Mouse (Mus musculus) hindbrain, postnatal 0 days (tissue): ENCODE measurements at regions not wholly inside any gene's neighbourhood (a gene's known extent, or its start where the extent isn't known, plus 50 kb on each side); places are given as distances from the start of the nearest gene placed in this dataset.

Experiments
- ATAC-seq: fragments of 200-750 bp; cut with Nextera tagmentation; 2 replicates; pipeline ENCODE4 v1.8.0; 2017; ENCODE audit warnings: mild to moderate bottlenecking, moderate TSS enrichment, moderate library complexity
- DNase-seq: peaks from one replicate; pipeline ENCODE4 v3.0.0-alpha.2; 2015; ENCODE audit warnings: low spot score
- H3K27ac ChIP-seq: fragments of 300-500 bp; sonication (generic); 2 replicates; pipeline ENCODE4 v1.5.1; 2014; ENCODE audit warnings: mild to moderate bottlenecking
- H3K27me3 ChIP-seq: fragments of 300-500 bp; sonication (generic); 2 replicates; pipeline ENCODE4 v1.6.1; 2014; ENCODE audit warnings: low read length, mixed read lengths; ENCODE audit not compliant: insufficient read depth
- H3K36me3 ChIP-seq: fragments of 300-500 bp; sonication (generic); 2 replicates; pipeline ENCODE4 v1.6.1; 2014; ENCODE audit warnings: low read length, mixed read lengths; ENCODE audit not compliant: insufficient read depth
- H3K4me1 ChIP-seq: fragments of 300-500 bp; sonication (generic); 2 replicates; pipeline ENCODE4 v1.6.1; 2014; ENCODE audit warnings: antibody characterized with exemption, low read length, mixed read lengths; ENCODE audit not compliant: insufficient read depth
- H3K4me2 ChIP-seq: fragments of 300-500 bp; sonication (generic); 2 replicates; pipeline ENCODE4 v1.6.1; 2014; ENCODE audit warnings: low read depth, mild to moderate bottlenecking, low read length, moderate library complexity, mixed read lengths
- H3K4me3 ChIP-seq: fragments of 300-500 bp; sonication (generic); 2 replicates; pipeline ENCODE4 v1.5.1; 2014; ENCODE audit warnings: low read length
- H3K9ac ChIP-seq: fragments of 300-500 bp; sonication (generic); replicated peaks from 2 replicates; pipeline ENCODE4 v1.6.1; 2014; ENCODE audit warnings: mild to moderate bottlenecking, low read length, moderate library complexity, mixed read lengths
- H3K9me3 ChIP-seq: fragments of 300-500 bp; sonication (generic); 2 replicates; pipeline ENCODE4 v1.6.1; 2016; ENCODE audit warnings: low read length, mixed read lengths
- CTCF ChIP-seq: IDR thresholded peaks from 2 replicates; pipeline ENCODE4 v1.5.1; 2016; ENCODE audit warnings: antibody characterized with exemption, control low read depth, low read depth
- WGBS: fragments of 180-500 bp; shearing (Covaris S2); extraction: QIAGEN DNeasy Blood & Tissue Kit; methylation state at CpG from one replicate; pipeline ENCODE4 v1.1.7; 2014; 5-methylcytosine and 5-hydroxymethylcytosine counted together

DNA sequence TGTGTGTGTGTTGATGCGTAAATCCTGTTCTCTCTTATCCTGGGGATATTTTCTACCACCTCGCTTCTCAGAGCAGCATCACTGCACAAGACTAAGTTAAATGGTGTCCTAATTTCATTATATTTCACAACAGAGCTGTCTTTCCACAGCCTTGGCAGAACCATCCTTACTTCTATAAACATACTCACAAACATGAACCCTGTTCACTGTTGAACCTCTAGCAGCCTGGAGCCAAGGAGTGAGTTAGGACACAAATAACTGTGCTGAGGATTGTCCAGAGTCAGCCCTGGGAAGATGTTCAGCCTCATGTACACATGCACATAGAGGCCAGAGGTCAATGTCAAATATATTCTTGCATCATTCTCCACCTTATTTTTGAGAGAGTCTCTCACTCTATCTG is 580.3 kb upstream of the Tbl1xr1 start:
- H3K4me2 ChIP-seq, result no peak overlapping the region
- no peak for DNase-seq
- H3K36me3 ChIP-seq, result no peaks in the 10 kb centered on the region
- 79% methylated on average over 2 of the region's 2 CpGs for WGBS
- H3K27ac ChIP-seq, result no peak overlapping the region
- H3K4me3 ChIP-seq, result no peak overlapping the region
- H3K4me1 ChIP-seq, result no peaks in the 10 kb centered on the region
- TF ChIP-seq CTCF, result no peak
- H3K9ac ChIP-seq, result no peak overlapping the region
- H3K9me3 ChIP-seq, result no peaks in the 10 kb centered on the region
- H3K27me3 ChIP-seq, result no peaks in the 10 kb centered on the region
- ATAC-seq, result no peak

DNA sequence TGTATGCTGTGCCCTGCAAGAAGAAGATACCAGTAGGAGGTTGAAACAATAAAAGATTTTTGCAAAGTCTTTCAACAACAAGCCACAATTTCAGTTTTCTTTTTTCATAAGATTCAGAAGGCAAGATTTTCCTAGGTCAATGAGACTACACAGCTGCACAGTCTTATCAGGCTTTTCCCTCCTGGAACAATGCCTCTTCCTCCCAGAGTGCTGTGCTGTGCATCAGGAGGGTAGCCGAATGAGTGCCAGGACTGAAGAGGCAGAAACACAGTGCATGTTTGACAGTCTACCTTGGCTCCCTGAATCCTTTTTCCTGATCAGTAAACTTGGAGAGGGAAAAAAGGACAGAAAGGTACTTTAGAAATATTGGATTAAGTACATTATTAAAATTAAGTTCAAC is 579.4 kb upstream of the Tbl1xr1 start:
- no peak for TF ChIP-seq CTCF
- Histone ChIP-seq H3K9me3 (no peaks in the 10 kb centered on the region), H3K27me3 (no peaks in the 10 kb centered on the region), H3K4me2 (no peak overlapping the region), H3K9ac (no peak overlapping the region), H3K36me3 (no peaks in the 10 kb centered on the region), H3K4me1 (no peaks in the 10 kb centered on the region), H3K4me3 (no peak overlapping the region), H3K27ac (no peak overlapping the region)
- DNase-seq (no peak), ATAC-seq (no peak)
- 50% methylated on average over 1 of the region's 1 CpGs for WGBS

DNA sequence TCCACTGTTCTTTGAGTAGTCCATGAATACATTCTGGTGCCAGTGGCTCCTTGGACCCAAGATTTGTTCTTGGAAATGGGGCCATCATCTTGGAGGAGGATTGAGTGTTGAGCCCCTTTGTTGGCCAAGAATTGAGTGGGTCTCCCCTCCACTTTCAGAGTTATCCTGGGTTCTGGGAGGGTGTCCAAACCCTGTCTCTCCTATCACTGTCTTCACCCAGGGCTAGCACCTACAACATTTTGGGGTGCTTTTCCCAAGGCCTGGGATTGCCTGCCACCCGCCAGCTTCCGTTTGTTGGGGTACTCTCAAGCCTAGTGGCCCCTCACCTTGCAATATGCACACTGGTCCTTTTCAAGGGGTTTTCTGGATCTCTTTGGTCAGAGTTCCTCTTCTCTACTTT is 568.8 kb upstream of the Tbl1xr1 start:
- no peak for ATAC-seq
- no peak for TF ChIP-seq CTCF
- Histone ChIP-seq H3K4me3 (no peak overlapping the region), H3K27ac (no peak overlapping the region), H3K9ac (no peak overlapping the region), H3K27me3 (no peaks in the 10 kb centered on the region), H3K4me2 (no peak overlapping the region), H3K36me3 (no peaks in the 10 kb centered on the region), H3K4me1 (no peaks in the 10 kb centered on the region), H3K9me3 (peaks cover 19% of the 10 kb centered on the region)
- DNase-seq, result no peak
- 98% methylated on average over 2 of the region's 2 CpGs for WGBS

DNA sequence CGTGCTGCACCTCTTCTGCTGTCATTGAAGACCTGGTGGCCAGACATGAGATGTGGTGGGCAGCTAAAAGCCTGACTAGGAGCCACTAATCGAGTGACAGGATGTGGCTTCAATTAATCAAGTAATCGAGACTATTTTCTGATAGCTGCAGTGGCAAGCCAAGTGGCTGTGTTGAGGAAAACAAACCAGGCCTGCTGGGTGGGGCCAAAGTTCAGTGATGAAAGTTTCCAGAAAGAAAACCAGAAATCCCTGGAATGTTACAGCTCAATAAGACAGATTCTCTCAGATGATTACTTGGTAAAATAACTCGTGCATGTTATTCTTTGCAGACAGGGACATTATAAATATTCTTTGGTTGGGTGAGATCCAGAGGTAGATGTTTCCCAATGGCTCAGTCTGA is 564.4 kb upstream of the Tbl1xr1 start:
- no peak overlapping the region for H3K27ac ChIP-seq
- H3K27me3 ChIP-seq, result no peaks in the 10 kb centered on the region
- no peak overlapping the region for H3K9ac ChIP-seq
- DNase-seq (no peak), ATAC-seq (no peak)
- TF ChIP-seq CTCF, result no peak
- no peak overlapping the region for H3K4me3 ChIP-seq
- 80% methylated on average over 4 of the region's 4 CpGs for WGBS
- no peak overlapping the region for H3K4me2 ChIP-seq
- no peaks in the 10 kb centered on the region for H3K36me3 ChIP-seq
- H3K9me3 ChIP-seq, result peaks cover 16% of the 10 kb centered on the region
- H3K4me1 ChIP-seq, result no peaks in the 10 kb centered on the region

DNA sequence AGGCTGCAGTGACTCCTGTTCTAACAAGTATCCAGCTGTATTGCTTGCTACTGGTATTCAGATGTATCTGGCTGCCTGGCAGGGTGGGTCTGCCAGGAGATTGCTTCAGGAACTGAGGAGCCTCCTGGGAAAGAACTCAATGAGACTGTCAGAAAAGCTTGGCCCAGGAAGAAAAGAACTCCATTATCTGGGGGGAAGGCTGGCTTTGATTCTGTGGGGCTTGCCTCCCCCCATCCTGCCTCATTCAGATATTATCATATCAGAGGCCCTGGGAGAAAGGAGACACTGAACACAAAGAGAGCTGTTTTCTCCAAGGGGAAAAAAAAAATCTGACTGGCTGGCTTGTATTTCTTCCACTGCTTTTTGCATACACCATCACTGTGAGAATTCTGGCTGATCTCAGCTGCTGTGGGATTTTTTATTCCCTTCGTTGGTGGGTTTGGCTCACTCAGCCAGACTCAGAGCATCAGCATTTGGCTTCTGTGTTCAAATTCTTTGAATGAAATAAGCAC is 552.0 kb upstream of the Tbl1xr1 start:
- H3K36me3 ChIP-seq, result no peaks in the 10 kb centered on the region
- no peak overlapping the region for H3K9ac ChIP-seq
- 7% methylated on average over 1 of the region's 1 CpGs for WGBS
- H3K4me3 ChIP-seq, result no peak overlapping the region
- ATAC-seq (peak; percentile 75; the same call in 1 of the 2 replicates), DNase-seq (peak; percentile 65)
- H3K27me3 ChIP-seq, result no peaks in the 10 kb centered on the region
- TF ChIP-seq CTCF, result no peak
- H3K27ac ChIP-seq, result peak overlapping the region; percentile 51; the same call in 1 of the 2 replicates
- H3K9me3 ChIP-seq, result peaks cover 2% of the 10 kb centered on the region; the same call in 1 of the 2 replicates
- no peaks in the 10 kb centered on the region for H3K4me1 ChIP-seq
- no peak overlapping the region for H3K4me2 ChIP-seq

GRCm38 (mm10) chr3:21530862-21531261 is 545.6 kb upstream of the Tbl1xr1 start:
- no peak for ATAC-seq
- Histone ChIP-seq H3K4me1 (no peaks in the 10 kb centered on the region), H3K27me3 (no peaks in the 10 kb centered on the region), H3K36me3 (no peaks in the 10 kb centered on the region), H3K4me2 (no peak overlapping the region), H3K9ac (no peak overlapping the region), H3K27ac (no peak overlapping the region), H3K9me3 (no peaks in the 10 kb centered on the region), H3K4me3 (no peak overlapping the region)
- 69% methylated on average over 5 of the region's 5 CpGs for WGBS
- DNase-seq, result no peak
- no peak for TF ChIP-seq CTCF

GRCm38 (mm10) chr3:21539138-21539537 is 537.3 kb upstream of the Tbl1xr1 start:
- ATAC-seq (no peak), DNase-seq (no peak)
- WGBS, result 54% methylated on average over 2 of the region's 2 CpGs

More at GRCm38 (mm10) chr3:21539138-21539537, 537.3 kb upstream of the Tbl1xr1 start:
- no peaks in the 10 kb centered on the region for H3K9me3 ChIP-seq
- H3K27ac ChIP-seq, result no peak overlapping the region
- no peaks in the 10 kb centered on the region for H3K27me3 ChIP-seq
- no peaks in the 10 kb centered on the region for H3K36me3 ChIP-seq
- TF ChIP-seq CTCF, result no peak
- no peak overlapping the region for H3K4me3 ChIP-seq
- H3K4me1 ChIP-seq, result no peaks in the 10 kb centered on the region
- no peak overlapping the region for H3K4me2 ChIP-seq
- no peak overlapping the region for H3K9ac ChIP-seq
